Mouse (Mus musculus): Measurements from ENCODE around the gene 1700029J07Rik.

The 1700029J07Rik gene

DNA sequence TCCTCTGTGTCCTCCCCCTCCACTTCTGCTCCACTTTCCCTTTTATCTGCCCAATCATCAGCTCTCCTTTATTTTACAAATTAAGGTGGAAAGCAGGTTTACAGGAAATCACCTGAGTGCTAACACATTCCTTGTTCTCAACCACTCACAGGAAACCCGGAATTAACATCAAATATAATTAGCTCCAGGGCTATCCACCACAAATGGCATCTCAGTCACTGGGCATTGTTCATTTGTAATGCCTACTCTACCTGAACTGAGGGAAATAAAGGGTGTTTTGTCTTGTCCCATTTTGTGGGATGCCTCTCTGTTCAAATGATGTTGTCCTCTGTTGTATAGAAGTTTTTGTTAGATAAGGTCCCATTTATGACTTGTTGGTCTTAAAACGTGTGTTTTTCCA lies 24.4 kb downstream of the 1700029J07Rik start:
- no peak for DNase-seq (ENCODE audit: low read depth)

DNA sequence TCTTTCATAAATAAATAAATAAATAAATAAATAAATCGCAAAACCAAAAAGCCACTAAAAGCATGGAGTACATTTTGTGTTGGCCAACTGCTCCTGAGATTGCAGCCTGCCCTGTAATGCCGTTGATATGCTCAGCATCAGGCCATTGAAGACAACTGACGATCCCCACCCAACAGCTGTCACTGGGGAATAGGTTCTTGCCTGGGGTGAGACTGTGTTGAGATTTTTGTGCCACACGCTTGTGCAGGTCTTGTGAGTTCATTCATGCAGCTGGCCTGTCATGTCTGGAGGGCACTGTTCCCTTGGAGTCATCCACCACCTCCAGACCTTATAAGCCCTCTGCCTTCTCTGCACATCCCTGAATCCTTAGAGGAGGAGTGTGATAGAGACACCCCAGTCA lies 28.8 kb downstream of the 1700029J07Rik start:
- no peak for DNase-seq (ENCODE audit: low read depth)

DNA sequence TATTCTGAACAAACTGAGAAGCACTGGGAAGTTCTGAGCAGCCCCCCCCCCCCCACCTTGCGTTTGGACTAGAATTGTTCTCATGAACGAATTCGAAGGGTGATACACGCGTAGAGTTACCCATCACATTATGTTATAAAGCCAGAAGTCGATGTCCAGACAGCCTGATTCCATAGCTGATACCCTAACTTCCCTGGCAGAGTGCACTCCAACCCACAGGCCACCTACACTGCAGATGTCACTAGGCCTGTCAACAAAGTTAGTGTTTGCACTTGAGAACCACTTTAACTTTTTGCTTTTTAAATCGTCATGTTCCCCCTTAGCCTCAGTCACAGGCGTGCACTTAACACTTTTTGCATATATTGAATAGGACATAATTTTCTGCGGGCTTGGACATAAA lies 38.1 kb downstream of the 1700029J07Rik start:
- DNase-seq (ENCODE audit: low read depth) = no peak

DNA sequence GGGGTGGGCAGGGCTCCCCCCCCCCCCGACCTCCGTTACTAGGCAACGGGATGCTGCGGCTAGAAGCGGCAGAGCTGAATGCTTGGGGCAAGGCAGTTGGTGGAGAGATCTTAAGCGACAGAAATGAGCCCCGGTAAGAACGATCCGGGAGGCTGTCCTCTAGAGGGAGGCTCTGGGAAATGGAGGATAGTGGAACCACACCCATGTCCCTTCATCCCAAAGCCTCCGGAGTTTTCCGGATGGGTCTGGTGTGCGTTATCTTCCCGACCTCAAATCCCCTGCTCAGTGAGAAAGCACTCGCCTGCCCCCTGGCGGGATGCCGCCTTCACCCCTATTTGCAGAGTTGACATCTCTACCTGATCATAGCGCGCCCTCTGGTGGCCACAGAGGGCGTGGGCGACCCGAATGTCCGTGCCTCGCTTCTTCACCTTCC lies 40.5 kb downstream of the 1700029J07Rik start, which contains the start of gene Ccdc110:
Gene Ccdc110, plus strand, starts transcription at position 38 of the 433 bp plus-strand sequence.
- peak; percentile 79 for DNase-seq (ENCODE audit: low read depth)

DNA sequence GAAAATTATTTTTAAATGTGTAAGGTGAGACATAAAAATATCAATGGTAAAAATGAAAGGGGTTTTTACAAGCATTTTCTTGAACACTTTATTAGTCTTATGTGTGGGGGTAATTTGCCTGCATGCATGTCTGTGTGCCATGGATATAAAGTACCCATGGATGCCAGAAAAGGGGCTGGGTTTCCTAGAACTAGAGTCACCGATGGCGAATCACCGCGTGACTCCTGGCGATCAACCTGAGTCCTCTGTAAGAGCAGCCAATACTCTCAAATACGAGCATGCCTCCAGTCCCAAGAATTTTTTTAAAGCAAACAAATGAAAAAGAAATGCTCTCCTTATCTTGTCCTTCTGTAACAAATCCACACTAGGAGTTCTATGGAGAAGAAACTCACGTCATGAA lies 52.9 kb downstream of the 1700029J07Rik start:
- no peak for DNase-seq (ENCODE audit: low read depth)

DNA sequence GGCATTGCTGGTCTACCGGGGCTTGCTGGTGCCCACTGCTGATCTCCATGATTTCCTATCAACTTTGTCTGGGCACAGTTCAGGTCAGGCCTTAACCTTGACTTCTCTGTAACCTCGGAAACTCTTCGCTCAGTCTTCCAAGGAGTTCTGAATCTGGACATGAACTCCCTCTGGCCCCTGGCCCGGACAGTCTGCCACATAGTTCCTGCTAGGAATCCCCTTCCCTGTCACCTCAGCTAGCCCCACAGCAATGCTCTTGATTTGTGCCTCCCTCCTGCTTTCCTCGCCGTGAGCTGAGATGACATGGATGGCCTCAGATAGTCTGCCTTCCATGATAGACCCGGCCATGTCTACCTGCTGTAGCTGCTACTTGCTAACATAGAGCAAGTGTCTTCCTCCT lies 54.7 kb downstream of the 1700029J07Rik start:
- no peak for DNase-seq (ENCODE audit: low read depth)

DNA sequence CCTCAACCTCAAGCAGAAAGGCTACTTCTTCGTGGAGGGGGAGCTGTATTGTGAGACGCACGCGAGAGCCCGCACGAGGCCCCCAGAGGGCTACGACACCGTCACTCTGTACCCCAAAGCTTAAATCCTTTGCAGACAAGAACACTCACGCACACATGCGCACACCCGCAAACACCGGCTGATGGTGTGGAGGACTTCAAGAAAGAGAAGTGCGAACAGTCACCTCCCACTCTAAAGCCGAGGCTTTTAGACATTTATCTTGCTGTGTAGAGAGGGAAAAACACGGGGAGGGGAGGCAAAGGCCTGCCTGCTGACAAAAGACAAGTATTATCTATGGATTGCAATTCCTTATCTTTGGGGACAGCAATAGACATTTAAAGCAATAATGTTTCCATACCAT lies 56.2 kb downstream of the 1700029J07Rik start:
- no peak for DNase-seq (ENCODE audit: low read depth)

DNA sequence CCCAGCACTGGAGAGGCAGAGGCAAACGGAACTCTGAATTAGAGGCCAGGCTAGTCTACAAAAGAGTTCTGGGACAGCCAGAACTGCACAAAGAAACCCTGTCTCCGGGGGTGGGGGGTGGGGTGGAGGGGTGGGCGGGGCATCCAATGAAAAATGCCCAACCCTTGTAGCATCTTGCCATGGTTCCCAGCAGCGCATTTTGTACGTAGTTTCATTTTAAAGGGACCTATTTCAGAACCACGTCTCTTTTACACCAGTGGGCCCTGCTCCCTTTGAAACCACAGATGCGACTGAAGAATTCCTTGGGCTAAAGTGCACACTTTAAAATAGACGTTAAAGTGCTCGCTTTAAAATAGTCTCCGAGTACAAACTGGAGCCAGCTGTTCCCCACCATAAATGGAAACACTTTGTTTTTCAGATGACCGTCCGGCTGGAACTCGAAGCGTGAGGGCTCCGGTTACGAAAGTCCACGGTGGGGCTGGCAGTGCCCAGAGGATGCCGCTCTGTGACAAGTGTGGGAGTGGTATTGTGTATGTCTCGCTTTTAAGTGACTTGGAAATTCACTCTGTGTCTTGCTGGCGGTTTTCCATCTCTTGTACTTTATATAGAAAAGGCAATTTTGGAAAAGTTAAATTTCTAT lies 57.9 kb downstream of the 1700029J07Rik start:
- DNase-seq (ENCODE audit: low read depth) = no peak

DNA sequence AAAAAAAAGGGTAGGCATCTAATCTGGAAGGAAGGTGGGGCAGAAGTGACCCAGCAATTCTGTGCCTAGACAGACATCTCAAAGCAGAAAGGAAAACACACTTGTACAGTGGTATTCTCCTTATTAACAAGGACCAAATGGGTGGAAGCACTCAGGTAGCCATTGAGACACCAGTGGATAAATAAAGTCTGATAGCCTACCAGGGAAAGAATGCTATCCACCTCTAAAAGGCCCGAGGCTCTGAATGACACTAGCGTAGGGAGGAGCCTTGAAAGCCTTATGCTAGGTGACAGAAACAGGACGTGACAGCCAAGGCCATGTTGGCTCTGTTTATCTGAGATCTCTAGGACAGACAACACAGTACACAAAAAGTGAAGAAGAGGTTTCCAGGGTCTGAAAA lies 58.6 kb downstream of the 1700029J07Rik start:
- DNase-seq (ENCODE audit: low read depth) = no peak

DNA sequence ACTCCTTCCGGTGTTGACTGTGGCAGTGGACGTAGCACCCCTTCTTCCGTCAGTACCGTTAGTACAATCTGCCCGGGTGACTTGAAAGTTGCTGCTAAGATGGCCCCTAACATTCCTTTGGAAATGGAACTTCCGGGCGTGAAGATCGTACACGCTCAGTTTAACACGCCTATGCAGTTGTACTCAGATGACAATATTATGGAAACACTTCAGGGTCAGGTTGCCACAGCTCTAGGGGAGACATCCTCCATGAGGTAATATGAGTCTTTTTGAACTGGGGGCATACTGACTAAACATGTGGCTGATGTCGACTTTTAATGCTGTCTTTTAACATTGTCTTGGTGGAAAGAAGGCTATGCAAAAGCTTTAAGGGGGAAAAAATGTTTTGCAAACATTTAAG lies 61.3 kb downstream of the 1700029J07Rik start:
- no peak for DNase-seq (ENCODE audit: low read depth)

DNA sequence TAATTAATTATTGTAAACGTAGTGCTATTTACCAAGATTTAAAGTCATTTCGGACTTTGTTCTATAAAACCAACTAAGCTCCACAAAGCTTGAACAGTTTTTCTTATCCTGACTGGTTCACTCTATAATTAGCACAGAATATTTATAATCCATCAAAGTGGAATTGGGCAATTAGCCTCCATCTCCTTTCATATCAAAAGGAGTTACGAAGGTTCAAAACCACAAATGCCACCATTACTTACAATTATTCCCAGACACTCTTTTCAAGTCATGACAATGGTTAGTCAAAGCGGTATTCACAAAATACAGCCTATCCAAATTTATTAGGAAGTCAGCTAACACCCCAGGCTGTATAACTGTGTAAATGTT lies 68.8 kb downstream of the 1700029J07Rik start:
- DNase-seq (ENCODE audit: low read depth) = no peak

DNA sequence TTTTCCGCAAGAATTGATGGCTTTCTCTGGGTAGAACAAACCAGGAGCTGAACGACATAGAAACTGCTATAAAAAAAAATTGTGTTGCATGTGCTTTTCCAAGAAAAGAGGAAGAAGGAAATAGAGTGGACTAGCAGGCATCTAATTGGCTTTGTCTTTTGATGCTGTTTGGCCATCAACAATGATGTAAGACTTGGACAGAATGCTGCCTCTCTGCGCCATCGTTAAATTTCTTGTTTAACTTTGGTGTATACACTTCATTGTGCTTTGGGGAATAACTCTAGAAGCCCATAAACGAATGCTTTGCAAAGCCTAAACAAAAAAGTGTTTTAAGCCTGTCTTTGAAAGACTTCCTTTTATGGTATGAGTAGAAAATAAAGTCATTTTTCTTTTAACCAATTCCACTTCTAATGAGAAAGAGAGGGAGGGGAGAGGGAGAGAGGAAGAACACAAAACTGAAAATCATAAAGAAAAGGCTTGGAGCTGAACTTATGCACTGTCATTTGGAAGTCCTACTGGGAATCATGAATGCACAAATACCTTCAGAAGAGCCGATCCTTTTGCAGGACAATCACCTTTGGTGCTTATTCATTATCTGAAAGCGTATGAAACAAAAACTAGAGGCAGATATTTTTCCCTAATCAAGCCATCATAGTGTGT lies 69.3 kb downstream of the 1700029J07Rik start:
- no peak for DNase-seq (ENCODE audit: low read depth)

DNA sequence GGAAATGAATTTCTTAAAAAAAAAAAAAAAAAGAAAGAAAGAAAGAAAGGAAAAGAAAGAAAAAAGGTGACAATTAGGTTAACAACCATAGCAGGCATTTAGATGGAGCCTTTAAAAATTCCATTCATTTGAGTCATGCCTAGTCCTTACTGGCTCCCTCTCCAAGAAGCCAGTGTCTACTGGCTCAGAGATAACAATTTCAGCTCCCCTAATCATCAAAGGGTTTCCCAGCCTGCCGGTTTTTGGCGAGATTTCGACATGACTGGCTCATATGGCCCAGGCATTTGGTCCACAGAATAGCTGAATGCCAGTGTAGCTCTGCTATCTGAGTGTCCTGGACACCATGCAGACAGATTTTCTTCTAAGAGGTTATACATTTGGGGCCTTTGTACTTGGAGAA lies 71.4 kb downstream of the 1700029J07Rik start:
- DNase-seq (ENCODE audit: low read depth) = no peak
